Mouse (Mus musculus) CD4-positive, CD25-positive, alpha-beta regulatory T cell (primary cell): ENCODE results near the gene Mmab. TPM values are rescaled to one million over a fixed set of nuclear protein-coding genes. Genes with fewer than 3 reads are reported as not detected.

ENCODE experiments used
- polyA plus RNA-seq: library from polyadenylated mRNA; unstranded; fragments of 100-300 nt; shearing (Covaris generic); gene quantifications from one replicate; pipeline ENCODE4 v1.2.1, GENCODE M21; 2017

Gene Mmab
- 10.5 TPM for polyA plus RNA-seq

DNA sequence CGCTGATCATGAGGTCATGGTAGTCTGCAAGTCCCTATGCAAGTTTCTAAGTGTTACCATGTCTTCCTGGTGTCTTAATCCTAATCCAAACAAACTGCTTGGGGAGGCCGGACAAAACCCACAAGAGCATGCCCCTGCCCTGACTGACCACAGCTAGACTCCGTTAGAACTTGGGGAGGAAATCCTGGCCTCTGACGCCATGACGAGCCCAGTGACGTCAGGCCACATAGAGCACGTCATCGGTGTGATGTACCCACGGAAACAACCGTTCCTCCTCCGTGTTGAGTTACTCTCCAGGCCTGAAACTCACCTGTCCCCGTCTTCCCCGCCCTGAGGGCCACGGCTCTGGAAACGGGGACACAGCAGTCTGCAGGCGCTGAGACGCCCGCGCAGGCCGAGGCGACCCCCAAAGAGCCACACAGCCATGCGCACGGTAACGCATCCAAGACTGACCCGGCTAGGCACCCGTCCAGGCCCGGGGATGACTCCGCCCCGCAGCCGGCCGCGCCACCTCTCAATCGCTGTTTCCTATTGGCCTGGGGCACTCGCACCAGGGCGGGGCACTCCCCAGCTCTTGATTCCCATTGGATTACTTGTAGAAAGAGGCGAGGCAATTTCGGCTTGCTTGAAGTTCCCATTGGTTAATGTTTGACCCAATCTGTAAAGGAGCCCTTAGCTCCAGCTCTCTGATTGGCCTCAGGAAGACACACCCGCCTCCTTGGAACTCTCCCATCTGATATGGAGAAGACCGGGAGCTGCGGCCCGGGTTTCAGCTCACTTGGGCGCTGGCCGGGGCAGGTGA is at the start of gene Mmab, which contains the start of gene Mvk:
Mmab (minus strand) TSS at position 495 of the 802 bp plus-strand sequence.
Mvk (plus strand) TSS at position 704 of the 802 bp plus-strand sequence.

Other genes with a start within 250 kb of the Mmab start
- gene Foxn4, start 170.3 kb downstream of the Mmab start, polyA plus RNA-seq = not detected
- 2.7 TPM for gene Myo1h, start 154.9 kb downstream of the Mmab start, polyA plus RNA-seq
- 114 TPM for gene Kctd10, start 63.6 kb downstream of the Mmab start, polyA plus RNA-seq
- gene Ube3b, start 63.5 kb downstream of the Mmab start, polyA plus RNA-seq = 76.4 TPM
- 10.4 TPM for gene Mvk, start 209 bp upstream of the Mmab start, polyA plus RNA-seq
- gene Fam222a, start 124.0 kb upstream of the Mmab start, polyA plus RNA-seq = 0.65 TPM
- 0.67 TPM for gene Trpv4, start 214.4 kb upstream of the Mmab start, polyA plus RNA-seq
- 323 TPM for gene Gltp, start 246.9 kb upstream of the Mmab start, polyA plus RNA-seq